Mouse (Mus musculus) kidney, adult 2 months (tissue): ENCODE data around the gene Spx.

Experiments used
- CTCF ChIP-seq: fragments of 200-500 bp; conservative IDR thresholded peaks from 2 replicates; pipeline ENCODE4 v1.5.1; 2011; ENCODE audit warnings: low read depth, mild to moderate bottlenecking, control low read depth, low read length, moderate library complexity, mixed read lengths; ENCODE audit not compliant: insufficient read depth, insufficient read length
- POLR2A ChIP-seq: fragments of 200-500 bp; IDR thresholded peaks from one replicate; pipeline ENCODE4 v1.6.1; 2011; ENCODE audit warnings: low read depth, low read length, control low read depth

- TF ChIP-seq POLR2A = no peak
- no peak for TF ChIP-seq CTCF
These were observed 33.3 kb upstream of the Spx start for GRCm38 (mm10) chr6:142379961-142380360.
